Comparison of ENCODE assay signal across 9 mouse cellular contexts in the genomic region with DNA sequence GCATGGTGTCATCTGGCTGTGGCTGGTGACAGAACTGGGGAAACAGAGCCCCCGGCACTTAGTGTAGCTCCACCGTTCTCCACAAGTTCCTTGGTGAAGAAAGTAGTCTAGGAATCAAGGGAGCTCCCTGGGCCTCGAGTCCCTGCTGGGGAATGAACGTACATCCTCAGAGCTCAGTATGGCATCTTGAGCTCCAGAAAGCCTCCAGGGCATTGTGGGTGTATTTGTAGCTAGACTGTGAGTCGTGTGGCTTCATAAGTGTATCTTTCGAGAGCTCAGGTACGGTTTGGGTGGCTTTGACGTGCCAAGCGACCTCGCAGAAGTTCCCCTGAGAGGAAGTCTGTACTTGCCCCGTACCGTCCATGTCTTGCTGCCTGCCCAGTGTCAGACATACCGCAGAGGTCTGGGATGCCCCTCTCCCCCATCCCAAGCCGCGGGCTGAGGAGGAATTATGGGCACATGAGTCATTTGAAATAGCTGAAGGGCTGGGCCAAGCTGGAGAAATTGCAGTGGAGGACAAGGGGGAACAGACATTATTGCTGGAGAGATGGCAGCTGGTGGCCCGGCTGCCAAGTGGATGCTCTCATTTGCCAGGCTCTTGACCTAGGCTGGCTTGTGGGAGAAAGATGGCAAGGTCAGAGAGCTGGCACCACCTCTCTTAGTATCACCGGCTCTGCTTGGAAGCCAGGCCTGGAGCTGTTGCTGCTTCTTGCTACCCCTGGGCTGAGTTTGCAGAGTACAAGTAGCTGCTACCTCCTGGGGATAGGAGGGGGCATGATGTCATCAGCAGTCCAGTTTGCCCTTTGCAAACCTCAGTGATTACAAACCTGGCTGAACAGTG. TPM values are rescaled to one million over a fixed set of nuclear protein-coding genes. Genes with fewer than 3 reads are reported as not detected.
A peak's percentile ranks its signal among the peaks of the same experiment; 100 is the strongest.
DNase-seq lines count a peak whose midpoint lies in the region; ATAC-seq lines count a peak whose summit lies in the region.
"Had no signal": no experiment of that assay in that cellular context is flagged by ENCODE, and none has a peak within 500 bp of the region (broad histone marks: within the 10 kb centered on the region; RNA-seq: fewer than 3 reads in every experiment).

No protein-coding gene starts in this region.

- 80% methylated on average over 17 of the region's 17 CpGs for WGBS in intestine, embryonic 16.5 days

- H3K9ac ChIP-seq in intestine, embryonic 16.5 days (ENCODE audit: low read depth, low read length): peak overlapping the region; percentile 33; the same call in 1 of the 2 replicates
- H3K9ac ChIP-seq: embryonic facial prominence, embryonic 15.5 days had no signal

- 0 out of 2 replicates have a peak overlapping the region, but pooled peaks have one; percentile 2 for H3K4me2 ChIP-seq in intestine, embryonic 16.5 days (ENCODE audit: low read depth, low read length)
- H3K4me2 ChIP-seq: embryonic facial prominence, embryonic 15.5 days had no signal

- H3K36me3 ChIP-seq in intestine, embryonic 16.5 days (ENCODE audit: control insufficient read depth, insufficient read depth, low read length): no peaks in the 10 kb centered on the region
- H3K36me3 ChIP-seq: embryonic facial prominence, embryonic 15.5 days had no signal

- H3K4me1 ChIP-seq in intestine, embryonic 16.5 days (ENCODE audit: control insufficient read depth, insufficient read depth, low read length): peaks cover 37% of the 10 kb centered on the region

- DNase-seq in cerebellum, adult 9-10 months: peak; percentile 68
- no peak for DNase-seq in cerebellum, adult 8-10 months
- DNase-seq in 3T3-L1 (ENCODE audit: low read depth, low spot score): peak; percentile 84
- DNase-seq in cerebellum, postnatal 14 days: peak; percentile 47 to 51
- DNase-seq in embryo, embryonic 10.5 days (ENCODE audit: low spot score): no peak
- DNase-seq in frontal cortex, adult 2 months (ENCODE audit: extremely low spot score in 1 of 2, low spot score in 1 of 2): no peak
- DNase-seq in ovary, postnatal 14 days (ENCODE audit: low spot score): no peak

- 0 out of 2 replicates have a peak overlapping the region, but pooled peaks have one; percentile 9 for H3K4me3 ChIP-seq in intestine, embryonic 16.5 days (ENCODE audit: low read length)
- H3K4me3 ChIP-seq: embryonic facial prominence, embryonic 15.5 days had no signal

- no peaks in the 10 kb centered on the region for H3K9me3 ChIP-seq in intestine, embryonic 16.5 days (ENCODE audit: control insufficient read depth, low read length)
- H3K9me3 ChIP-seq: embryonic facial prominence, embryonic 15.5 days had no signal

- H3K27me3 ChIP-seq in intestine, embryonic 16.5 days (replicated peaks; ENCODE audit: control insufficient read depth, insufficient read depth, low read length): no peaks in the 10 kb centered on the region
- H3K27me3 ChIP-seq: embryonic facial prominence, embryonic 15.5 days had no signal

- H3K27ac ChIP-seq in intestine, embryonic 16.5 days (ENCODE audit: low read length): peak overlapping the region; percentile 49
- H3K27ac ChIP-seq: embryonic facial prominence, embryonic 15.5 days had no signal

- ATAC-seq in intestine, embryonic 16.5 days: no peak

RNA-seq across cellular contexts. Expression of a gene that starts 2.9 kb away (rescaled TPM):
- polyA plus RNA-seq in intestine, embryonic 16.5 days (2015; fragmentation: Nextera tagmentation; extraction: Ambion mirVana): 47.4 and 52.0 TPM in 2 replicates
- 36.6 and 40.7 TPM in 2 replicates for polyA plus RNA-seq in frontal cortex, adult 2 months (2012; rRNA removed)

RNA-seq across cellular contexts. Expression of a gene that starts 23.8 kb away (rescaled TPM):
- polyA plus RNA-seq in intestine, embryonic 16.5 days (2015; fragmentation: Nextera tagmentation; extraction: Ambion mirVana): 2.7 and 2.9 TPM in 2 replicates
- polyA plus RNA-seq in frontal cortex, adult 2 months (2012; rRNA removed): 6.6 and 7.2 TPM in 2 replicates

RNA-seq across cellular contexts. Expression of a gene that starts 27.1 kb away (rescaled TPM):
- polyA plus RNA-seq in intestine, embryonic 16.5 days (2015; fragmentation: Nextera tagmentation; extraction: Ambion mirVana): 1.3 and 1.5 TPM in 2 replicates
- 1.4 and 1.9 TPM in 2 replicates for polyA plus RNA-seq in frontal cortex, adult 2 months (2012; rRNA removed)

RNA-seq across cellular contexts. Expression of a gene that starts 46.8 kb away (rescaled TPM):
- polyA plus RNA-seq in intestine, embryonic 16.5 days (2015; fragmentation: Nextera tagmentation; extraction: Ambion mirVana): 26.6 and 26.8 TPM in 2 replicates
- 36.6 and 40.0 TPM in 2 replicates for polyA plus RNA-seq in frontal cortex, adult 2 months (2012; rRNA removed)

Comparison
In these comparisons a context has a peak if more than half of its experiments do, and no peak if none do; other contexts are left out.
1. DNase-seq: peak in cerebellum, adult 9-10 months (single experiment), 3T3-L1 (single experiment) and cerebellum, postnatal 14 days (2 of 2); none in cerebellum, adult 8-10 months (single experiment), embryo, embryonic 10.5 days (single experiment), frontal cortex, adult 2 months (0 of 2) and ovary, postnatal 14 days (single experiment).